Mouse (Mus musculus) thymus, postnatal 0 days (tissue): ENCODE measurements around the gene Dnajc17. TPM values are rescaled to one million over a fixed set of nuclear protein-coding genes. Genes with fewer than 3 reads are reported as not detected.

Source experiments
- DNase-seq: peaks from one replicate; pipeline ENCODE4 v3.0.0-alpha.2; 2015; ENCODE audit warnings: low spot score
- polyA plus RNA-seq: library from polyadenylated mRNA; unstranded; fragments of >200 nt; fragmentation: Nextera tagmentation; extraction: Ambion mirVana; gene quantifications from 2 replicates; pipeline ENCODE4 v1.2.1, GENCODE M21; 2015

The Dnajc17 gene
- polyA plus RNA-seq, 1 experiment from 2014 or later: 25.8 TPM

GRCm38 (mm10) chr2:119163999-119164398, 44.6 kb downstream of the Dnajc17 start:
- no peak for DNase-seq

GRCm38 (mm10) chr2:119163135-119163534, 45.5 kb downstream of the Dnajc17 start:
- no peak for DNase-seq

GRCm38 (mm10) chr2:119161247-119161646, 47.3 kb downstream of the Dnajc17 start:
- DNase-seq: no peak

DNA sequence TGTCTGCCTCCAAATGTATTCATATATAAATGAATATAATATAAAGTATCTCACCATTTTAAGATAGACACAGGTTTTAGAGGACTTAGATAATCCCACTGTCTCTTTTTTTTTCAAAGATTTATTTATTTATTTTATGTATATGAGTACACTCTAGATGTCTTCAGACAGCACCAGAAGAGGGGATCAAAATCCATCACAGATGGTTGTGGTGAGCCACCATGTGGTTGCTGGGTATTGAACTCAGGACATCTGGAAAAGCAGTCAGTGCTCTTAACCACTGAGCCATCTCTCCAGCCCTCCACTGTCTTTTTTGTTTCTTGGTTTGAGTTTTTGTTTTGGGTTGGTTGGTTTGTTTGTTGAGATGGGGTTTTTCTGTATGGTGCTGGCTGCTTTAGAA, 50.8 kb downstream of the Dnajc17 start:
- no peak for DNase-seq

- peak; percentile 95 for DNase-seq
Observed at GRCm38 (mm10) chr2:119156681-119157572, 51.7 kb downstream of the Dnajc17 start, which contains the start of gene Rmdn3. Gene Rmdn3, minus strand, starts transcription at chr2:119157034.

DNA sequence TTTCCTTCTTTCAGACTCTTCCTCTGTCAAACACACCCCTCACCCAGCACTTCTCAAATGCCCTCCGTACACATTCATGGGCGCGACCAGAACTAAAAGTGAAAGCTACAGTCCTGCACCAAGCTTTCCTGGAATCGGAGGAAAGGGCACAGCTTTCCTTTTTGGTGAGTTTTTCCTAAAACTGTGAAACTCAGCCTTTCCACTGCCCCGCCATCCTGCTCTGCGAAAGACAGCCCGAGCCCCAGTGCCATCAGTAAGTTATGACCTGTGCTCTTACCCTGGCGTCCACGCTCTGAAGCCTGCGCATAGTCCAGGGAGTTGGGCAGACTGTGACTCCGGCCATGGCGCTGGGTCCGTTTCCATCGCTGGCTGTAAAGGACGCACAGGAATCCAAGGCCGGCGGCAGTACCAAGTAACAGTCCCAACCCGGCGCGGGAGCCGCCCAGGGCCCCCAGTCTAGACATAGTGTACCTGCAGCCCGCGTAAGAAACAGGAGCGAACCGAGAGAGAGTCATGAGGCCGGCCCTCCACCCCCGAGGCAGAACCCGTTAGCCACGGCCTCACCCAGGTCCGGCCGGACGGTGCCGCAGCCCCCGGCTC, 52.4 kb downstream of the Dnajc17 start:
- no peak for DNase-seq

- no peak for DNase-seq
Observed at GRCm38 (mm10) chr2:119155388-119155787, 53.2 kb downstream of the Dnajc17 start.

DNA sequence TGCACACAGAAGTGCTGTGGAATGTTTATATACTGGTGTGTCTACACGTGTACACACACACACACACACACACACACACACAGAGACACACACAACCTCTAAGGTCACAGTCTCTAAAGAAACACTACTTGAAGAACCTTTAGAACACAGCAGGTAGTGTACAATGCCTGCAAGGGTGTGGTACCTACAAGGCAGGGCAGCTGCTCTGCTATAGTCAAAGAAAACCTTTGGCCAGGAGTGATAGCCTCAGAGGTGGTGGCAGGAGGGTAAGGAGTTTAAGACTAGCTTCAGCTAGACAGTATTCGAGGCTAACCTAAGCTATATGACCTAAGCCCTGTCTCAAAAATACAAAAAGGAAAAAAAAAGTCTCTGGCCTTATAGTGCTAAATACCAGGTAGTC, 53.9 kb downstream of the Dnajc17 start:
- DNase-seq: no peak

- DNase-seq: no peak
Observed at GRCm38 (mm10) chr2:119152255-119152654, 56.3 kb downstream of the Dnajc17 start.

- DNase-seq: no peak
Observed at GRCm38 (mm10) chr2:119147775-119148174, 60.8 kb downstream of the Dnajc17 start.

GRCm38 (mm10) chr2:119147160-119147678, 61.4 kb downstream of the Dnajc17 start:
- DNase-seq: no peak

GRCm38 (mm10) chr2:119146435-119146834, 62.2 kb downstream of the Dnajc17 start:
- no peak for DNase-seq

- DNase-seq: no peak
Observed at GRCm38 (mm10) chr2:119145199-119145598, 63.4 kb downstream of the Dnajc17 start.

GRCm38 (mm10) chr2:119136346-119136898, 72.2 kb downstream of the Dnajc17 start:
- DNase-seq: no peak

Other genes starting within 250 kb of the Dnajc17 start
- gene Ccdc32, start 179.4 kb downstream of the Dnajc17 start, polyA plus RNA-seq: 20.5 and 21.3 TPM in 2 replicates
- 4.0 and 5.4 TPM in 2 replicates for gene Rpusd2, start 174.0 kb downstream of the Dnajc17 start, polyA plus RNA-seq
- gene Knl1, start 161.7 kb downstream of the Dnajc17 start, polyA plus RNA-seq: 79.5 and 108 TPM in 2 replicates
- gene Rad51, start 96.0 kb downstream of the Dnajc17 start, polyA plus RNA-seq: 49.3 and 49.7 TPM in 2 replicates
- 32.9 and 33.5 TPM in 2 replicates for gene Rmdn3, start 51.8 kb downstream of the Dnajc17 start, polyA plus RNA-seq
- gene Gchfr, start 41.0 kb downstream of the Dnajc17 start, polyA plus RNA-seq: 1.5 and 1.6 TPM in 2 replicates
- gene Gm14137, start 34.3 kb downstream of the Dnajc17 start, polyA plus RNA-seq: 0.37 and 0.44 TPM in 2 replicates
- 43.9 and 49.5 TPM in 2 replicates for gene Zfyve19, start 178 bp downstream of the Dnajc17 start, polyA plus RNA-seq
- 0.17 and 1.1 TPM in 2 replicates for gene Ppp1r14d, start 21.1 kb upstream of the Dnajc17 start, polyA plus RNA-seq
- 21.7 and 23.6 TPM in 2 replicates for gene Spint1, start 28.6 kb upstream of the Dnajc17 start, polyA plus RNA-seq
- gene Rhov, start 62.5 kb upstream of the Dnajc17 start, polyA plus RNA-seq: 3.9 and 4.2 TPM in 2 replicates
- 12.3 and 12.4 TPM in 2 replicates for gene Vps18, start 79.9 kb upstream of the Dnajc17 start, polyA plus RNA-seq
- 15.1 and 15.9 TPM in 2 replicates for gene Dll4, start 117.0 kb upstream of the Dnajc17 start, polyA plus RNA-seq
- 0.13 and 0.30 TPM in 2 replicates for gene Chac1, start 142.4 kb upstream of the Dnajc17 start, polyA plus RNA-seq